Mouse (Mus musculus) heart, embryonic 15.5 days (tissue): Measurements from ENCODE around the gene Pid1. TPM values are rescaled to one million over a fixed set of nuclear protein-coding genes. Genes with fewer than 3 reads are reported as not detected.

Source experiments
- ATAC-seq: fragments of 200-750 bp; cut with Nextera tagmentation; replicated peaks from 2 replicates; pipeline ENCODE4 v1.8.0; 2017; ENCODE audit warnings: low read depth, moderate TSS enrichment; ENCODE audit not compliant: insufficient number of reproducible peaks, insufficient read depth, low FRiP score
- H3K27ac ChIP-seq: fragments of 300-500 bp; sonication (generic); 2 replicates; pipeline ENCODE4 v1.5.1; 2015; ENCODE audit warnings: mild to moderate bottlenecking, inconsistent platforms
- H3K27me3 ChIP-seq: fragments of 300-500 bp; sonication (generic); 2 replicates; pipeline ENCODE4 v1.6.1; 2015; ENCODE audit warnings: inconsistent platforms
- H3K36me3 ChIP-seq: fragments of 300-500 bp; sonication (generic); 2 replicates; pipeline ENCODE4 v1.6.1; 2015; ENCODE audit warnings: mild to moderate bottlenecking, inconsistent platforms
- H3K4me1 ChIP-seq: fragments of 300-500 bp; sonication (generic); replicated peaks from 2 replicates; pipeline ENCODE4 v1.6.1; 2015; ENCODE audit warnings: inconsistent platforms
- H3K4me2 ChIP-seq: fragments of 300-500 bp; sonication (generic); 2 replicates; pipeline ENCODE4 v1.6.1; 2015; ENCODE audit warnings: inconsistent platforms, mild to moderate bottlenecking, moderate library complexity
- H3K4me3 ChIP-seq: fragments of 300-500 bp; sonication (generic); 2 replicates; pipeline ENCODE4 v1.5.1; 2015; ENCODE audit warnings: mild to moderate bottlenecking, inconsistent platforms
- H3K9ac ChIP-seq: fragments of 300-500 bp; sonication (generic); 2 replicates; pipeline ENCODE4 v1.6.1; 2015; ENCODE audit warnings: mild to moderate bottlenecking, inconsistent platforms
- H3K9me3 ChIP-seq: fragments of 300-500 bp; sonication (generic); replicated peaks from 2 replicates; pipeline ENCODE4 v1.6.1; 2016; ENCODE audit warnings: inconsistent platforms
- WGBS: fragments of 180-500 bp; shearing (Covaris S2); methylation state at CpG from one replicate; pipeline ENCODE4 v1.1.7; 2015; ENCODE audit warnings: mixed read lengths; 5-methylcytosine and 5-hydroxymethylcytosine counted together
- polyA plus RNA-seq: library from polyadenylated mRNA; unstranded; fragments of >200 nt; fragmentation: Nextera tagmentation; extraction: Ambion mirVana; gene quantifications from 2 replicates; pipeline ENCODE4 v1.2.1, GENCODE M21; 2015

Pid1 gene
- polyA plus RNA-seq, 1 experiment from 2014 or later, result 9.9 TPM

- Histone ChIP-seq H3K27ac (no peak overlapping the region), H3K4me1 (no peaks in the 10 kb centered on the region), H3K36me3 (no peaks in the 10 kb centered on the region), H3K4me2 (no peak overlapping the region), H3K9me3 (no peaks in the 10 kb centered on the region), H3K9ac (no peak overlapping the region), H3K4me3 (no peak overlapping the region), H3K27me3 (no peaks in the 10 kb centered on the region)
- no peak for ATAC-seq
- WGBS, result 38% methylated on average over 3 of the region's 3 CpGs
Measured at GRCm38 (mm10) chr1:84253838-84254237, 110.1 kb downstream of the Pid1 start.

- H3K9ac ChIP-seq, result no peak overlapping the region
- H3K36me3 ChIP-seq, result no peaks in the 10 kb centered on the region
- H3K27ac ChIP-seq, result no peak overlapping the region
- H3K27me3 ChIP-seq, result no peaks in the 10 kb centered on the region
- no peak overlapping the region for H3K4me2 ChIP-seq
- ATAC-seq, result no peak
- H3K4me1 ChIP-seq, result no peaks in the 10 kb centered on the region
- H3K4me3 ChIP-seq, result no peak overlapping the region
- H3K9me3 ChIP-seq, result no peaks in the 10 kb centered on the region
- WGBS, result 50% methylated on average over 1 of the region's 1 CpGs
Measured at GRCm38 (mm10) chr1:84251205-84251604, 112.8 kb downstream of the Pid1 start.

- no peak overlapping the region for H3K27ac ChIP-seq
- no peak overlapping the region for H3K9ac ChIP-seq
- no peaks in the 10 kb centered on the region for H3K4me1 ChIP-seq
- WGBS, result 73% methylated on average over 1 of the region's 1 CpGs
- no peaks in the 10 kb centered on the region for H3K27me3 ChIP-seq
- ATAC-seq, result no peak
- no peak overlapping the region for H3K4me3 ChIP-seq
- H3K9me3 ChIP-seq, result no peaks in the 10 kb centered on the region
- H3K36me3 ChIP-seq, result no peaks in the 10 kb centered on the region
- H3K4me2 ChIP-seq, result no peak overlapping the region
Measured at GRCm38 (mm10) chr1:84250770-84251169, 113.2 kb downstream of the Pid1 start.

DNA sequence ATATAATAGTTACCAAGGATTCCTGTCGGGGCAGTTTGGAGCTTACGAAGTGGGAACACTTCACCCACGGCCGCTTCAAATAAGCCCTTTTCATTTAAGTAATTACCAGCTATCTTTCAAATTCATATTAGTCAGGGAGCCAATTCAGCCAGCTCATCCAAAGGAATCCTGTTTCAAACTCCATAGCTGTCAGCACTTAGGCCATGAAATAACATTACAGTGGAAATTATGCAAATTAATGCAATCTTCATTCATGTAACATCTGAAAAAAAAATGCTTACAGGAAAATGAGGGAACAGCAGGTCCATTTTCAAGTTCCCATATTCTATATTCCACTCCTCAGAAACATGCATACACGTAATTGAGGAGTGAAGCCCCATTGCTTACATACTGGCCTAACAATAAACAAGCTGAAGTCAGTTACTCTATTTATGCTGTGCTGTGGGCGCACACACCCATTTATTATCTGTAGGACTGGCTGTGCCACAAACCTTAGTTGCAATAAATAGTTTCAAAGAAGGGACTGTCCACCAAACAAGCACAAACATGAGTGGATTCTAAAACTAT, 114.1 kb downstream of the Pid1 start:
- no peak overlapping the region for H3K4me2 ChIP-seq
- 80% methylated on average over 6 of the region's 6 CpGs for WGBS
- no peak overlapping the region for H3K27ac ChIP-seq
- no peak overlapping the region for H3K9ac ChIP-seq
- H3K9me3 ChIP-seq, result no peaks in the 10 kb centered on the region
- H3K36me3 ChIP-seq, result no peaks in the 10 kb centered on the region
- no peak overlapping the region for H3K4me3 ChIP-seq
- no peaks in the 10 kb centered on the region for H3K27me3 ChIP-seq
- no peaks in the 10 kb centered on the region for H3K4me1 ChIP-seq
- no peak for ATAC-seq

GRCm38 (mm10) chr1:84247111-84247510, 116.9 kb downstream of the Pid1 start:
- no peak for ATAC-seq
- H3K27me3 ChIP-seq, result no peaks in the 10 kb centered on the region
- H3K4me2 ChIP-seq, result no peak overlapping the region
- H3K9me3 ChIP-seq, result no peaks in the 10 kb centered on the region
- no peak overlapping the region for H3K9ac ChIP-seq
- 72% methylated on average over 3 of the region's 3 CpGs for WGBS
- no peak overlapping the region for H3K27ac ChIP-seq
- H3K36me3 ChIP-seq, result no peaks in the 10 kb centered on the region
- no peak overlapping the region for H3K4me3 ChIP-seq
- H3K4me1 ChIP-seq, result no peaks in the 10 kb centered on the region

- Histone ChIP-seq H3K9ac (no peak overlapping the region), H3K27me3 (no peaks in the 10 kb centered on the region), H3K4me3 (no peak overlapping the region), H3K4me1 (no peaks in the 10 kb centered on the region), H3K4me2 (no peak overlapping the region), H3K9me3 (no peaks in the 10 kb centered on the region), H3K36me3 (no peaks in the 10 kb centered on the region), H3K27ac (no peak overlapping the region)
- no peak for ATAC-seq
- WGBS, result 58% methylated on average over 4 of the region's 4 CpGs
Measured at GRCm38 (mm10) chr1:84241192-84241828, 122.7 kb downstream of the Pid1 start.

- ATAC-seq, result no peak
- no peaks in the 10 kb centered on the region for H3K27me3 ChIP-seq
- no peaks in the 10 kb centered on the region for H3K36me3 ChIP-seq
- no peak overlapping the region for H3K4me2 ChIP-seq
- no peak overlapping the region for H3K9ac ChIP-seq
- 85% methylated on average over 2 of the region's 2 CpGs for WGBS
- H3K27ac ChIP-seq, result no peak overlapping the region
- H3K4me3 ChIP-seq, result no peak overlapping the region
- no peaks in the 10 kb centered on the region for H3K4me1 ChIP-seq
- H3K9me3 ChIP-seq, result no peaks in the 10 kb centered on the region
Measured at GRCm38 (mm10) chr1:84240203-84240602, 123.8 kb downstream of the Pid1 start.

DNA sequence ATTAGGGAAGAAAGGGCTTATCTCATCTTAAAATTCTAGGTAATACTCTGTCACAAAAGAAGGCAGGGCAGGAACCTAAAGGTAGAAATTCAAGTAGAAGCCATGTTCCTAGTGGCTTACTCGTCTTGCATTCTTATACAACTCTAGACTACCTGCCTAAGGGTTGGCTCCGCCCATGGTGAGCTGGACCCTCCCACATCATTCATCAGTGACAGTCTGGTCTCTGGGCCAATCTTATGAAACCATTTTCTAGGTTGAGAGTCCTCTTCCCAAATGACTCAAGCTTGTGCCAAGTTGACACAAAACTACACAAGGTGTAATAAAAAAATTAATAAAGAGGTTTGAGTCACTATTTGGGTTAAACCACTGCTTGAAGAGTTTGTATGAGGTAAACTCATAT, 133.5 kb downstream of the Pid1 start:
- H3K4me2 ChIP-seq, result no peak overlapping the region
- ATAC-seq, result no peak
- no peak overlapping the region for H3K4me3 ChIP-seq
- H3K4me1 ChIP-seq, result no peaks in the 10 kb centered on the region
- no peak overlapping the region for H3K27ac ChIP-seq
- H3K36me3 ChIP-seq, result no peaks in the 10 kb centered on the region
- no peaks in the 10 kb centered on the region for H3K9me3 ChIP-seq
- 76% methylated on average over 2 of the region's 2 CpGs for WGBS
- H3K27me3 ChIP-seq, result no peaks in the 10 kb centered on the region
- no peak overlapping the region for H3K9ac ChIP-seq

DNA sequence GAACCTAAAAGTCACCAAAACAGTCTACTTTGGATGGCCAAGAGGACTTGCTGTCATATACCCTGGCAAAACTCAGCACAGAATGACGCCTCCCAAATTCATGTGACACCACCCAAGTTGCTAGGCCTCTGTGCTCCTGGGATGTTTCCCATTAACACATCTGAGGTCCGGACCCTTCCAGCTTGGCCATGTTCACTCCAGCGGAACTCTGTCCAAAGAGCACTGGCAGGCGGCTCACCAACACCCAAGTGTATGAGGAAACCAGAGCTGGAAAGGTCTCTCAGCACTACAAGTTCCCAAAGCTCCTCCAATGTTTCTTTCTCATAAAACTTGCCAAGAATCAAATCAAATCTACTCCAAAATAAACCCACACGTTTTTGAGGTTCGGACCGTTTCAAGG, 138.4 kb downstream of the Pid1 start:
- Histone ChIP-seq H3K9ac (no peak overlapping the region), H3K4me3 (no peak overlapping the region), H3K4me2 (no peak overlapping the region), H3K27me3 (no peaks in the 10 kb centered on the region), H3K4me1 (no peaks in the 10 kb centered on the region), H3K36me3 (no peaks in the 10 kb centered on the region), H3K27ac (no peak overlapping the region), H3K9me3 (no peaks in the 10 kb centered on the region)
- WGBS, result 82% methylated on average over 7 of the region's 7 CpGs
- ATAC-seq, result no peak

DNA sequence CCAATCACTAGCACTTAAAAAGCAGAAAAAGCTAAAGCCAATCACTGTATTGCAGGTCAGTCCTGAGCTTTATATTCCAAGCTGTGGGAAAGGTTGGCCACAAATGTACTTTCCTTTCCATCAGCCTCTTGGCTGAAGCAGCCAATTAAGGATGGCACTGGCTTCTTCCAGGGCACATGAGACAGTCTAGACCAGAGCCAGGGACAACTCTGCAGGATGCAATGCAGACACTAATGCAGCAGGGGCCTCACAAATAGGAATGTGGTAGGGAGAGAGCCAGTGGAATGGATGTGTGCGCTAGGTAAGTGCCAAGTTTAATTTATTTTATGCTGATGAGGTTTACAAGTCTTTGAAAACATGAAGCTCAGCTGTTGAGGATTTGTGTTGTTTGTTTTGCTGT, 141.9 kb downstream of the Pid1 start:
- H3K4me1 ChIP-seq, result no peaks in the 10 kb centered on the region
- no peaks in the 10 kb centered on the region for H3K9me3 ChIP-seq
- H3K4me2 ChIP-seq, result no peak overlapping the region
- H3K4me3 ChIP-seq, result no peak overlapping the region
- H3K27ac ChIP-seq, result no peak overlapping the region
- 70% methylated on average over 1 of the region's 1 CpGs for WGBS
- no peaks in the 10 kb centered on the region for H3K27me3 ChIP-seq
- H3K9ac ChIP-seq, result no peak overlapping the region
- ATAC-seq, result no peak
- H3K36me3 ChIP-seq, result no peaks in the 10 kb centered on the region

DNA sequence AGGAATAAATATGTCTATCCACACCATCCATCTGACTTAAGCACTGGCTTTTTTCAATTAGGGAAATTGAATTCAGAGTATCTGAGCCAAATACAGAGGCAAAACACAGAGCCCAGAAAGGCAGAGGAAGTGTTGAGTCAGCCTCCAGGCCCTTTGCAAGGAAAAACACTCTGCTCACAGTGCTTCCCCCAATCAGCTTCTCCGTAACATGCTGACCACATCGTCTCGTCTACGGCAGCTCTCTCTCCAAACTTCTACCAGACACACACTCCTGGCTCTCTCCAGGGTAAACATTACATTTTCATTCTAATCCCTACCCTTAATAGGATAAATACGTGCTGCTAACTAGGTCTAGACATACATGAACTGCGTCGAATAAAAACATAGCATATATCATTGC, 145.4 kb downstream of the Pid1 start:
- WGBS, result 40% methylated on average over 7 of the region's 7 CpGs
- Histone ChIP-seq H3K4me2 (no peak overlapping the region), H3K4me1 (no peaks in the 10 kb centered on the region), H3K9me3 (no peaks in the 10 kb centered on the region), H3K4me3 (no peak overlapping the region), H3K27ac (no peak overlapping the region), H3K36me3 (no peaks in the 10 kb centered on the region), H3K27me3 (no peaks in the 10 kb centered on the region), H3K9ac (no peak overlapping the region)
- 0 out of 2 replicates have a peak, but pooled peaks have one; percentile 50 for ATAC-seq

GRCm38 (mm10) chr1:84217777-84218176, 146.2 kb downstream of the Pid1 start:
- Histone ChIP-seq H3K4me1 (no peaks in the 10 kb centered on the region), H3K36me3 (no peaks in the 10 kb centered on the region), H3K27me3 (no peaks in the 10 kb centered on the region), H3K4me3 (no peak overlapping the region), H3K9ac (no peak overlapping the region), H3K27ac (no peak overlapping the region), H3K9me3 (no peaks in the 10 kb centered on the region), H3K4me2 (no peak overlapping the region)
- no peak for ATAC-seq
- WGBS, result 20% methylated on average over 2 of the region's 2 CpGs
